Mouse (Mus musculus) neutrophil, adult 5-6 weeks (primary cell): Measurements from ENCODE around the gene Atp11a. TPM values are rescaled to one million over a fixed set of nuclear protein-coding genes. Genes with fewer than 3 reads are reported as not detected.

Experiments
- ATAC-seq: fragments of 151-379, 151-347 bp; 2 replicates; pipeline ENCODE4 v1.8.0; 2017; ENCODE audit warnings: mild to moderate bottlenecking, moderate TSS enrichment; ENCODE audit not compliant: insufficient number of reproducible peaks, poor library complexity, low FRiP score, severe bottlenecking; ENCODE audit errors: extremely low read depth
- total RNA-seq: library from RNA; stranded (forward); fragments of 200-1000 nt; gene quantifications from 2 replicates; pipeline ENCODE4 v1.2.3, GENCODE M21; 2017

The Atp11a gene
- total RNA-seq, 1 experiment from 2014 or later: 32.7 TPM

- no peak for ATAC-seq
Measured at GRCm38 (mm10) chr8:12892882-12893446, 136.2 kb downstream of the Atp11a start.

GRCm38 (mm10) chr8:12893797-12894578 lies 137.2 kb downstream of the Atp11a start:
- no peak for ATAC-seq

GRCm38 (mm10) chr8:12894783-12895534 lies 138.1 kb downstream of the Atp11a start:
- ATAC-seq: no peak

GRCm38 (mm10) chr8:12895535-12896150 lies 138.8 kb downstream of the Atp11a start:
- ATAC-seq: no peak

GRCm38 (mm10) chr8:12896494-12897373 lies 139.9 kb downstream of the Atp11a start:
- no peak for ATAC-seq

GRCm38 (mm10) chr8:12897815-12898214 lies 141.0 kb downstream of the Atp11a start:
- ATAC-seq: no peak

- ATAC-seq: no peak
Measured at GRCm38 (mm10) chr8:12903790-12904415, 147.1 kb downstream of the Atp11a start.

- ATAC-seq: no peak
Measured at GRCm38 (mm10) chr8:12905122-12905521, 148.3 kb downstream of the Atp11a start.

GRCm38 (mm10) chr8:12905599-12906321 lies 148.9 kb downstream of the Atp11a start:
- no peak for ATAC-seq

GRCm38 (mm10) chr8:12906597-12906996 lies 149.8 kb downstream of the Atp11a start:
- ATAC-seq: no peak

GRCm38 (mm10) chr8:12907730-12908129 lies 150.9 kb downstream of the Atp11a start:
- ATAC-seq: no peak

- no peak for ATAC-seq
Measured at GRCm38 (mm10) chr8:12912011-12912410, 155.2 kb downstream of the Atp11a start.

- ATAC-seq: no peak
Measured at GRCm38 (mm10) chr8:12915187-12916006, 158.6 kb downstream of the Atp11a start.

GRCm38 (mm10) chr8:12916156-12916900 lies 159.5 kb downstream of the Atp11a start:
- no peak for ATAC-seq

GRCm38 (mm10) chr8:12917029-12917428 lies 160.2 kb downstream of the Atp11a start:
- no peak for ATAC-seq

GRCm38 (mm10) chr8:12917831-12918230 lies 161.0 kb downstream of the Atp11a start:
- no peak for ATAC-seq
